Mouse (Mus musculus) embryonic facial prominence, embryonic 12.5 days (tissue): ENCODE results near the gene Gm19426. TPM values are rescaled to one million over a fixed set of nuclear protein-coding genes. Genes with fewer than 3 reads are reported as not detected.

Experiments
- ATAC-seq: fragments of 200-750 bp; cut with Nextera tagmentation; 2 replicates; pipeline ENCODE4 v1.8.0; 2017; ENCODE audit not compliant: insufficient number of reproducible peaks, insufficient read depth, low FRiP score, low TSS enrichment
- H3K27ac ChIP-seq: fragments of 300-500 bp; sonication (generic); 2 replicates; pipeline ENCODE4 v1.5.1; 2016; ENCODE audit warnings: mild to moderate bottlenecking
- H3K27me3 ChIP-seq: fragments of 300-500 bp; sonication (generic); 2 replicates; pipeline ENCODE4 v1.6.1; 2016; ENCODE audit warnings: mild to moderate bottlenecking, moderate library complexity
- H3K36me3 ChIP-seq: fragments of 300-500 bp; sonication (generic); 2 replicates; pipeline ENCODE4 v1.6.1; 2016; ENCODE audit warnings: mild to moderate bottlenecking
- H3K4me1 ChIP-seq: fragments of 300-500 bp; sonication (generic); 2 replicates; pipeline ENCODE4 v1.6.1; 2016
- H3K4me2 ChIP-seq: fragments of 300-500 bp; sonication (generic); replicated peaks from 2 replicates; pipeline ENCODE4 v1.6.1; 2016; ENCODE audit warnings: mild to moderate bottlenecking, moderate library complexity
- H3K4me3 ChIP-seq: fragments of 300-500 bp; sonication (generic); 2 replicates; pipeline ENCODE4 v1.5.1; 2016; ENCODE audit warnings: mild to moderate bottlenecking
- H3K9ac ChIP-seq: fragments of 300-500 bp; sonication (generic); 2 replicates; pipeline ENCODE4 v1.6.1; 2016; ENCODE audit warnings: mild to moderate bottlenecking, moderate library complexity
- H3K9me3 ChIP-seq: fragments of 300-500 bp; sonication (generic); 2 replicates; pipeline ENCODE4 v1.6.1; 2016; ENCODE audit warnings: mild to moderate bottlenecking, moderate library complexity
- WGBS: fragments of 180-500 bp; shearing (Covaris S2); methylation state at CpG from one replicate; pipeline ENCODE4 v1.1.7; 2016; 5-methylcytosine and 5-hydroxymethylcytosine counted together
- polyA plus RNA-seq: library from polyadenylated mRNA; unstranded; fragments of >200 nt; fragmentation: Nextera tagmentation; extraction: Ambion mirVana; gene quantifications from 2 replicates; pipeline ENCODE4 v1.2.1, GENCODE M21; 2016

The Gm19426 gene
- polyA plus RNA-seq, 1 experiment from 2014 or later, result 13.9 TPM

DNA sequence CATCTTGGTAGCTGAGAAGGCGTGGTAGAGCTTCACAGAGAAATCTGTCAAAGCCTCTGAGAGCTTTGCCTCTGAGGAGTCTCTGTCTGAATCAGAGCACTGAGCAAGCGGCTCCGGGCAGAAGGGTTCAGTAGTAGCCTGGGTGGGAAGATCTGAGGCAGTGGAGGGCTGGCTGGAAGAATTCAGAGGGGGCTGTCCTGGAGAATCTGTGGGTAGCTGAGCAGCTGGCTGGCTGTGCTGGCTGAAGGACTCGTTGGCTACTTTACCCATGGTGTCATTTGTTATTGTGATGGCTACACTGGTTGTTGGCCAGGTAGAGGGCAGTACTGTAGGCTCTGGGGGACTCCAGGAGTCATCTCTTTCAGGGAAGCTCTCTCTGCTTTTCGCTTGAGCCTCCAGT is 29.7 kb upstream of the Gm19426 start:
- H3K4me1 ChIP-seq, result peaks cover 7% of the 10 kb centered on the region
- H3K36me3 ChIP-seq, result no peaks in the 10 kb centered on the region
- no peaks in the 10 kb centered on the region for H3K9me3 ChIP-seq
- ATAC-seq, result no peak
- no peak overlapping the region for H3K4me3 ChIP-seq
- 83% methylated on average over 5 of the region's 5 CpGs for WGBS
- no peak overlapping the region for H3K4me2 ChIP-seq
- no peaks in the 10 kb centered on the region for H3K27me3 ChIP-seq
- no peak overlapping the region for H3K27ac ChIP-seq
- H3K9ac ChIP-seq, result no peak overlapping the region

DNA sequence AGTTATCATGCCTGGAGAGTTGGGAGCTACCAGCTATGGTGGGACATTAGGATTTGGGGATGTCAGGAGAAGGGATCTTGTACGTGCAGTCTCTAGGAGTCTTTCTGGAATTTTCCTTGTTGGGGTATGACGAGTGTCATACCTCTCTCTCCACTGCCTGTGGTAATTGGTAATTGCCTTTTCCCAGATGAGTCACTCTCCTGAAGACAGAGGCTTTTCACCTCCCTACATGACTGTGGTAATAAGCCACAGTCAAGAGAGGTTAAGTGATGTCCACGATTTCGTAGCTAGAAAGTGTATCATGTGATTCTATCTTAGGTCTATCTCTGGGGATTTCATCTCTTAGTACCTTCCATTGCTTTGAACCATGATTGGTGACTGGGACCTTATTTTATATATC is 29.0 kb upstream of the Gm19426 start:
- no peaks in the 10 kb centered on the region for H3K36me3 ChIP-seq
- 82% methylated on average over 4 of the region's 4 CpGs for WGBS
- H3K4me3 ChIP-seq, result no peak overlapping the region

DNA sequence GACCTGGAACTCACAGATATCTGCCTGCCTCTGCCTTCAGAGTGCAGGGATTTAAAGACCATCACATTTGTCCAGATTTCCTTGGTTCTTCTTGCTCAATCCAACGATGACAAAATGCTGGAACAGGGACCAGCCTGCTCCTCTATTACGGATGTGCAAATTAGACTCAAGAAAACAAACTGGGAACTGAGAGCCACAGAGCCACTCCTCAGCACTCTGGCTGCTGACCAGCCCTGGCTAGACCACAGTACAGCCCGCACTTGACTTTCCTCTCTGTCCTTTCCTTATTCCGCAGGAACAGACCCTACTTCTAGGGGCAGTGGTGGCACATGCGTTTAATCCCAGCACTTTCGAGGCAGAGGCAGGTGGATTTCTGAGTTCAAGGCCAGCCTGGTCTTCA is 27.0 kb upstream of the Gm19426 start:
- Histone ChIP-seq H3K36me3 (no peaks in the 10 kb centered on the region), H3K4me3 (no peak overlapping the region), H3K9ac (no peak overlapping the region), H3K4me1 (peaks cover 7% of the 10 kb centered on the region), H3K9me3 (no peaks in the 10 kb centered on the region), H3K27ac (no peak overlapping the region), H3K4me2 (no peak overlapping the region), H3K27me3 (no peaks in the 10 kb centered on the region)
- WGBS, result 75% methylated on average over 6 of the region's 6 CpGs
- no peak for ATAC-seq

More for the DNA sequence above, 29.0 kb upstream of the Gm19426 start:
- Histone ChIP-seq H3K27me3 (no peaks in the 10 kb centered on the region), H3K4me1 (peaks cover 7% of the 10 kb centered on the region), H3K9me3 (no peaks in the 10 kb centered on the region), H3K4me2 (no peak overlapping the region), H3K9ac (no peak overlapping the region), H3K27ac (no peak overlapping the region)
- ATAC-seq, result no peak

DNA sequence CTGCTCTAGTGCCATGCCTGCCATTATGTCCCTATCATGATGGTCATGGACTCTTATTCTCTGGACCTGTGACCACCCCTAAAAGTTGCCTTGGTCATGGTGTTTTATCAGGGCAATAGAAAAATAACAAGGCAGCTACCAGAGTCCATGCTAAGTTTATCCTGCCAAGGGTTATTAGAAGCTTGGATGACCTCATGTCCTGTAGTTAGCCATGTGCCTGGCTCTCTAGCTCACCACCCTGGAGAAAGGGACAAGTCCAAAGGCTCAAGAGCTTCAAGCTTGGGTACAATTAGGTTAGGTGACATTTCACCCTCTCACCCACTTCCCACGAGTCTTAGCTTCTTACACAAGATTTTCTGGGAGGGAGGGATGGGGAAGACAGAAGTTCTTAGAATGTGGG is 19.4 kb upstream of the Gm19426 start:
- Histone ChIP-seq H3K27ac (no peak overlapping the region), H3K4me1 (no peaks in the 10 kb centered on the region), H3K9me3 (no peaks in the 10 kb centered on the region), H3K27me3 (no peaks in the 10 kb centered on the region), H3K4me2 (no peak overlapping the region), H3K9ac (no peak overlapping the region), H3K36me3 (no peaks in the 10 kb centered on the region), H3K4me3 (no peak overlapping the region)
- no peak for ATAC-seq
- WGBS, result 52% methylated on average over 1 of the region's 1 CpGs

DNA sequence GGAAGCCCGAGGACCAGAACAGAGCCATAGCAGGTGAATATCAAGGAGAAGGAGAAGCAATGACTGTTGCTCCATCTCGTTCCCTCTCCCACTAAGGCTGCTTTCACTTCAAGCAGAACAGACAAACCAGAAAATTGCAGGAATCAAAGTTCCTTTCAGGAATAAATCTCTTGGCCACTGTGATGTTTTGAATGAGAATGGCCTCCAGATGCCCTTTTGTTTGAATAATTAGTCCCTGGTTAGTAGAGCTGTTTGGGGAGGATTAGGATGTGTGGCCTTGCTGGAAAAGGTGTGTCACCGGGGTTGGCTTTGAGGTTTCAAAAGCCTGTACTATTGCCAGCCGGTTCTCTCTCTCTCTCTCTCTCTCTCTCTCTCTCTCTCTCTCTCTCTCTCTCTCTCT is 18.8 kb upstream of the Gm19426 start:
- H3K27ac ChIP-seq, result no peak overlapping the region
- ATAC-seq, result no peak
- no peaks in the 10 kb centered on the region for H3K36me3 ChIP-seq
- H3K27me3 ChIP-seq, result no peaks in the 10 kb centered on the region
- WGBS, result 27% methylated on average over 4 of the region's 4 CpGs
- H3K4me2 ChIP-seq, result no peak overlapping the region
- no peaks in the 10 kb centered on the region for H3K4me1 ChIP-seq
- H3K9me3 ChIP-seq, result no peaks in the 10 kb centered on the region
- H3K4me3 ChIP-seq, result no peak overlapping the region
- no peak overlapping the region for H3K9ac ChIP-seq

DNA sequence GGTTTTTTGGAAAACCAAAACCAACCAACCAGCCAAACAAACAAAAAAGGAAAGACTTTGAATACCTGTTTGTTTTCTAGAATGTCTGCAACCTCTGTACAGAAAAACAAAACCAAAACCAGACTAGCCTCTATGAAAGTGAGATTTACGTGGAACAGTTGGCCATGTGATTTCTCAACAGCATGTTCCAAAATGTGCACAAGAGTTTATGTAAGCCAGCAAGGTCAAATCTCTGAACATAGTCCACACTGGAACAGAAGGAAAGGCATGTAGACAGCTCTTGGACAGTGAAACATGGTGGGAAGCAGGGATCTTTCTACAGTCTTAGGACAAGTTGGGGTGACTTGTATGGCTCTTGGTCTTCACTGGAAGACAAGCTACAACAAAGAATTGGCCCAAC is 18.4 kb upstream of the Gm19426 start:
- Histone ChIP-seq H3K27ac (no peak overlapping the region), H3K36me3 (no peaks in the 10 kb centered on the region), H3K4me2 (no peak overlapping the region), H3K4me1 (no peaks in the 10 kb centered on the region), H3K9ac (no peak overlapping the region), H3K27me3 (no peaks in the 10 kb centered on the region), H3K9me3 (no peaks in the 10 kb centered on the region), H3K4me3 (no peak overlapping the region)
- ATAC-seq, result no peak
- 80% methylated on average over 1 of the region's 1 CpGs for WGBS

DNA sequence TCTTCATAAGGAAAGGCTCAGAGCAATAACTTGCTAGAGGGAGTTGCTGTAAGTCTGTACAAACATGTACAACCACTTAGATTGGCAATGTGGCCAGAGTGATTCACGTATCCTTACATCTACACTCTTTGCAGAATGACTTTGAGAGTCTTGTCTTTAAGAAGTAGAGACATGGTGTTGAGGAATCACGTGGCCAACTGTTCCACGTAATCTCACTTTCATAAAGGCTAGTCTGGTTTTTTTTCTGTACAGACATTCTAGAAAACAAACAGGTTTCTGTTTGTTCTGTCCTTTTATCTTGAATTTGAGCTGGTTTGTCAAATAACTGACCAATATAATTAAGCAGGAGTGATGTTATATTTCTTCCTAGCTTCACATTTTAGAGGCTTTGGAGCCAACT is 17.9 kb upstream of the Gm19426 start:
- 83% methylated on average over 3 of the region's 3 CpGs for WGBS
- no peak overlapping the region for H3K4me3 ChIP-seq
- ATAC-seq, result no peak
- H3K9ac ChIP-seq, result no peak overlapping the region
- H3K4me2 ChIP-seq, result no peak overlapping the region
- H3K36me3 ChIP-seq, result no peaks in the 10 kb centered on the region
- H3K27ac ChIP-seq, result no peak overlapping the region
- no peaks in the 10 kb centered on the region for H3K9me3 ChIP-seq
- H3K4me1 ChIP-seq, result no peaks in the 10 kb centered on the region
- no peaks in the 10 kb centered on the region for H3K27me3 ChIP-seq

DNA sequence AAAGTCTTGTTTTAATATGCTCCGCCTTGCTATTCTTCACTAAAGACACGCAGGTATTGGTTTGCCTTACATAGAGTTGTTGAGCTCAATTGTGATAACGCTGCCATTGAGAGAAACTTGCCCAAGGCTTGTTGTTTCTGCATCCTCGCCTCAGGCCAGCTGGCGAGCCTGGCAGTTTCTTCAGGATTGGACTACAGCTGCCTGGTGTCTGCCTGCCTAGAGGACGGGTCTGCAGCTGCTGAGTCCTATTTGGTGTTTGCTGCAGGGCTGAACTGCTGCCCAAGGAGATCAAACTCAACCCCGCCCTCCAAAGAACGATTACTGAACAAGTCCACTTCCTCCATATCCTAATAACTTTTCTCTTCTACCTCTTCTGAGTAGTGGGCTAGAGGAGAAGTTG is 17.3 kb upstream of the Gm19426 start:
- Histone ChIP-seq H3K9ac (no peak overlapping the region), H3K4me1 (no peaks in the 10 kb centered on the region), H3K27me3 (no peaks in the 10 kb centered on the region), H3K36me3 (no peaks in the 10 kb centered on the region), H3K4me2 (no peak overlapping the region), H3K27ac (no peak overlapping the region), H3K4me3 (no peak overlapping the region), H3K9me3 (no peaks in the 10 kb centered on the region)
- WGBS, result 65% methylated on average over 8 of the region's 8 CpGs
- ATAC-seq, result no peak

DNA sequence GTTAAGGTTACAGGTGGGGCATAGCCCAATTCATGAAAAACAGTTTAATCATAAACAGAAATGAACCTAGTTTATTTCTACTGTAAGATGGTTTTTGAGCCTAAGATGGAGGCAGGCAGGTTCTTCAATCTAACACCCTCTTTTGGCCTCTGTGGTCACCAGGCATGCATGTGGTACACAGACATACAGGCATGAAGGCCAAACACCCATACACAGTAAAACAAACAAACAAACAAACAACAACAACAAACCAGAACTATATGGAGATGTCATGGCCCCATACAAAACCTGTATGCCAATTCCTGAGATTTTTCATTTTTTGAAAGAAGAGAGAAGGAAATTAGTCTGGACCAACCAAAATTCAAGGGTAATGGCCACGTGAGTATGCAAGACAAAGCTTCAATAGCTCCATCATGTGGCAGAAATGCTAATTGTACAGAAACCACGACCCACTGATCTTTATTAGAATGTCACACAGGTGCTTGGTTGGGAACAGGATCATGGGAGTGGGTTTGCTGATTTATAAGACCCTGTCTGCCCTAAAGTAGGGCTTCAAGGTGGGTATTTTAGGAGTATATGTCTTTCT is 15.2 kb upstream of the Gm19426 start:
- Histone ChIP-seq H3K4me1 (no peaks in the 10 kb centered on the region), H3K9ac (no peak overlapping the region), H3K9me3 (no peaks in the 10 kb centered on the region), H3K36me3 (no peaks in the 10 kb centered on the region), H3K4me2 (no peak overlapping the region), H3K4me3 (no peak overlapping the region), H3K27ac (no peak overlapping the region), H3K27me3 (no peaks in the 10 kb centered on the region)
- ATAC-seq, result no peak
- WGBS, result 3% methylated on average over 2 of the region's 2 CpGs

DNA sequence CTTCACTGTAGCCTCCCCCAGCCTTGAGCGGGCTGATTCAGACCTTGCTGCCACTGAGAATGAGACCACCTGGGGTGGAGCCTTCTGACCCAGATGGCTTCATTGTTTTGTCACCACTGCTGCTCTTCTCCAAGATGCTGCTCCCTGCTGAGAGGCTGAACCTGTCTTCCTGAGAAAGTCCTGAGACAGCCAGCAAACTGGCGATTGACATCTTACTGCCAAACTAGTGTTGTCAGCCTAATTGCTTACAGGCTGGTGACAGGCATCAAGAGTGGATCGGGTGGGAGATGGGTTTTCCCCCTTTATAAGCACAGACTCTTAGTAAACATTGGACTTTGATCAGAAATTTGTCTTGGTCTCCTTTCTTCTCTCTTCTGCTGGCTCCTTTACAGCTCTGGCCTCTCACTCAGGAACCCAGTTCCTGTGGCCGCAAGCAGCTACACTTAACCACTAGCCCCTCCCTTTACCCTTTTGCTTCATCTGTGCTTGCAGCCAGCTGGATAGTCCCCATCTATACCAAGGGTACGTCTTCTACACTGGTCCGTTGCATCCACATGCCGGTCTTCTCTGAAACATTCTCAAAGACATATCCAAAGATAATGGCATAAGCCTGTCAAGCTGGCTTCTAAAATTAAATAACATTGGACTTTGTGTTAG is 13.7 kb upstream of the Gm19426 start:
- H3K4me3 ChIP-seq, result no peak overlapping the region
- H3K4me1 ChIP-seq, result no peaks in the 10 kb centered on the region
- H3K36me3 ChIP-seq, result no peaks in the 10 kb centered on the region
- H3K9me3 ChIP-seq, result no peaks in the 10 kb centered on the region
- H3K27me3 ChIP-seq, result no peaks in the 10 kb centered on the region
- ATAC-seq, result no peak
- no peak overlapping the region for H3K4me2 ChIP-seq
- no peak overlapping the region for H3K27ac ChIP-seq
- no peak overlapping the region for H3K9ac ChIP-seq
- 51% methylated on average over 7 of the region's 7 CpGs for WGBS

DNA sequence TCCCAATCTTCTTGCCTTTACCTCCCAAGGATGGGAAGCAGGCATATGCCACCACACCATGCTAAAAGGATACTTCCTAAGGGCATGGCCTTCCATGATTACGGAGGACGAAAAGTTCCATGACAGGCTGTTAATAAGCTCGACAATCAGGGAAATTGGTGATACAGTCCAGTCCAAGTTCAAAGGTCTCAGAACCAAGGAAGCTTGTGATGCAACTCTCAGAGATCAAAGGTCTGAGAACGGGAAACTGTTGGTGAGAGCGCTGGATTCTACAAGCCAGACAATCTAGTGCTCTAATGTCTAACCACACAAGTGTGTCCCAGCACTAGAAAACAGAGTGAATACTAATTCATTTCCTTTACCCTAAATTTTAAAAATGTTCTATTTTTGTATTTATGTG is 12.8 kb upstream of the Gm19426 start:
- Histone ChIP-seq H3K36me3 (no peaks in the 10 kb centered on the region), H3K4me2 (no peak overlapping the region), H3K4me3 (no peak overlapping the region), H3K27me3 (no peaks in the 10 kb centered on the region), H3K4me1 (no peaks in the 10 kb centered on the region), H3K27ac (no peak overlapping the region), H3K9me3 (no peaks in the 10 kb centered on the region), H3K9ac (no peak overlapping the region)
- WGBS, result 63% methylated on average over 5 of the region's 5 CpGs
- ATAC-seq, result no peak

DNA sequence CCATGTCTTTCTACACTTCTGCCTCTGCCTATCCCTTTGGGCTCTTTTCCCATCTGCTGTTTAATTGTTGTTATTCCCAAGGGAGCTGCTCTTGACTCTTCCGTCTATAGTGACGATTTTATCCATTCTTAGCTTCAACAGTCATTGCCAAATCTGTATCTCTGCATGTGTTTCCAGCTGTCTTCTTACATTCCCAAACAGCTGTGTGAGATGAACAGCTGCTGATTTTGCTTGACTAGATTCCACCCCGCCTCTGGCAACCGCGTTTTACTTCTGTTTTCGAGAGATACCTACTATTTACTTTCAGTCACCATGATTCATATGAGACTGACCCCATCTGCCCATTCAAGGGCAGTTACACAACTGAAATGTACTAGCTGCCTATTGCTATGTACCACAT is 6.7 kb upstream of the Gm19426 start:
- Histone ChIP-seq H3K27me3 (no peaks in the 10 kb centered on the region), H3K9me3 (no peaks in the 10 kb centered on the region), H3K4me1 (no peaks in the 10 kb centered on the region), H3K9ac (no peak overlapping the region), H3K4me2 (no peak overlapping the region), H3K27ac (no peak overlapping the region), H3K36me3 (no peaks in the 10 kb centered on the region), H3K4me3 (no peak overlapping the region)
- ATAC-seq, result no peak
- 78% methylated on average over 6 of the region's 6 CpGs for WGBS
